In genomic region chr7:107746036-107746435, GRCm38 (mm10) we compare ENCODE assay signal across 21 mouse cellular contexts. TPM values are rescaled to one million over a fixed set of nuclear protein-coding genes. Genes with fewer than 3 reads are reported as not detected.
A peak's percentile ranks its signal among the peaks of the same experiment; 100 is the strongest.
DNase-seq lines count a peak whose midpoint lies in the region.
"Had no signal": no experiment of that assay in that cellular context is flagged by ENCODE, and none has a peak within 500 bp of the region (broad histone marks: within the 10 kb centered on the region; RNA-seq: fewer than 3 reads in every experiment).

No protein-coding gene starts in this region.

- DNase-seq in spleen, postnatal 36 days (ENCODE audit: low spot score in 2 of 2) = peak; percentile 37 to 39
- DNase-seq in spleen, postnatal 14 days (ENCODE audit: low spot score in 2 of 2) = no peak
- DNase-seq in B cell, adult 2 months = peak; percentile 19 to 21
- peak; percentile 38 for DNase-seq in splenic B cell, adult 2 months (ENCODE audit: low read depth, low spot score)
- no peak for DNase-seq in kidney, postnatal 4 days
- no peak for DNase-seq in embryo, embryonic 9.5 days (ENCODE audit: extremely low spot score)
- DNase-seq in gastrocnemius, adult 18-20 months (ENCODE audit: low spot score) = no peak
- DNase-seq: adrenal gland, postnatal 10 days; adrenal gland, postnatal 25 days; cerebellum, adult 11 months; cerebellum, adult 18-20 months; cerebellum, adult 8-10 months; cerebellum, postnatal 10 days; cerebellum, postnatal 25 days had no signal

- H3K36me3 ChIP-seq in splenic B cell, adult 2 months (ENCODE audit: control insufficient read depth, insufficient read depth, low read length, poor library complexity, severe bottlenecking) = peaks cover 6% of the 10 kb centered on the region; the same call in 1 of the 2 replicates
- H3K36me3 ChIP-seq: forebrain, embryonic 12.5 days; G1E had no signal

- H3K27me3 ChIP-seq in splenic B cell, adult 2 months (ENCODE audit: control insufficient read depth, insufficient read depth, low read length, poor library complexity, severe bottlenecking) = no peaks in the 10 kb centered on the region
- H3K27me3 ChIP-seq: embryonic facial prominence, embryonic 13.5 days; embryonic facial prominence, embryonic 15.5 days; forebrain, embryonic 12.5 days; Patski had no signal

RNA-seq across cellular contexts. Expression of gene Cyb5r2, which starts 11.8 kb away (rescaled TPM):
- total RNA-seq in gastrocnemius, adult 18-20 months (2021) = not detected
- total RNA-seq: adrenal gland, adult 18-20 months; adrenal gland, postnatal 10 days; adrenal gland, postnatal 25 days; G1E had no signal

RNA-seq across cellular contexts. Expression of gene Ovch2, which starts 55.0 kb away (rescaled TPM):
- not detected for total RNA-seq in gastrocnemius, adult 18-20 months (2021)
- total RNA-seq: adrenal gland, adult 18-20 months; adrenal gland, postnatal 10 days; adrenal gland, postnatal 25 days; adrenal gland, postnatal 4 days; G1E had no signal

Comparison
In these comparisons a context has a peak if more than half of its experiments do, and no peak if none do; other contexts are left out.
1. DNase-seq: peak in spleen, postnatal 36 days (2 of 2), B cell, adult 2 months (2 of 2) and splenic B cell, adult 2 months (single experiment); none in spleen, postnatal 14 days (0 of 2), kidney, postnatal 4 days (0 of 2), embryo, embryonic 9.5 days (single experiment) and gastrocnemius, adult 18-20 months (single experiment).